Mouse (Mus musculus): Measurements from ENCODE around the gene Shc3. TPM values are rescaled to one million over a fixed set of nuclear protein-coding genes. Genes with fewer than 3 reads are reported as not detected.

The Shc3 gene
- total and polyA plus RNA-seq, 3 experiments: 0.15 to 0.40 TPM; not detected in 1

DNA sequence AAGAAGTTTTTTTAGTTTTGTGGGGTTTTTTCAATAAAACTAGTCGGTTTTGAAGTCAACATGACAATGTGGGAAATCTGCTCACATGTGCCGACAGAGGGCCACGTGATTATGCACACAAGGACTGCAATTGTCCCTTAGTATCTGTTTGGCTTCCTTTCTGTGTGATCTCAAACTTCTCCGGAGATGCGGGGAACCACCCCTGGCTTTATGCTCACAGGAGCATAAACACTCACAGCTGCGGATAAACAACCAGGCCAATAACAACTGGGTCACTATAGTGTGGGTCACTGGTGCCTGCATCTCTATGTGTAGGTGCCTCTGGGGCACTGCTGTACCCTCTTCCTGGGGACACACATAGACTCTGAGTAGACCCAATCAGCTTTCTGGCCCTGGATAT, 4.5 kb downstream of the Shc3 start:
- DNase-seq (ENCODE audit: extremely low read depth): no peak
- dilution Hi-C loops (cut with MboI; ENCODE audit: extremely low pct_ligation_motif_present, extremely low pct_unique_long_range_greater_than_20kb, low sequenced_read_pairs): no loop called here
- Histone ChIP-seq H3K9ac (ENCODE audit: insufficient read depth, low read depth) (no peak overlapping the region), H3K27ac (ENCODE audit: insufficient read depth, low read depth) (no peak overlapping the region), H3K36me3 (replicated peaks in 1 of 2; ENCODE audit: control insufficient read depth in 1 of 2, insufficient read depth in 1 of 2, low read length in 1 of 2) (no peaks in the 10 kb centered on the region), H3K4me2 (ENCODE audit: insufficient read depth, low read depth, poor library complexity, severe bottlenecking) (no peak overlapping the region), H3K9me3 (replicated peaks; ENCODE audit: low read length) (no peaks in the 10 kb centered on the region), H3K79me2 (replicated peaks; ENCODE audit: control insufficient read depth, extremely low read depth, insufficient read depth, poor library complexity, severe bottlenecking) (no peaks in the 10 kb centered on the region), H3K4me3 (replicated peaks in 1 of 3; ENCODE audit: low read depth in 2 of 3, low read length in 2 of 3, poor library complexity in 1 of 3) (no peak overlapping the region), H3K27me3 (replicated peaks) (no peaks in the 10 kb centered on the region), H3K4me1 (ENCODE audit: control insufficient read depth in 1 of 2, insufficient read depth in 2 of 2) (no peaks in the 10 kb centered on the region)
- TF ChIP-seq ELF1 (IDR thresholded peaks at IDR 0.05; ENCODE audit: low read depth, low read length) (no peak), IRF4 (IDR thresholded peaks at IDR 0.05; ENCODE audit: low read depth, low read length) (no peak), ZC3H11A (IDR thresholded peaks at IDR 0.05; ENCODE audit: low read depth, low read length) (no peak), JUN (IDR thresholded peaks at IDR 0.05; ENCODE audit: insufficient read depth, low read depth, low read length) (no peak), E2F4 (IDR thresholded peaks at IDR 0.05; ENCODE audit: insufficient replicate concordance, low read depth, low read length) (no peak), GABPA (IDR thresholded peaks at IDR 0.05; ENCODE audit: insufficient replicate concordance, low read depth, low read length) (no peak), POLR2AphosphoS2 (IDR thresholded peaks at IDR 0.05; ENCODE audit: low read depth, low read length) (no peak), NRF1 (IDR thresholded peaks at IDR 0.05; ENCODE audit: low read depth, low read length) (no peak), MYC (IDR thresholded peaks at IDR 0.05; ENCODE audit: low read depth, low read length) (no peak), CHD1 (IDR thresholded peaks at IDR 0.05; ENCODE audit: low read depth, low read length) (no peak), RCOR1 (conservative IDR thresholded peaks at IDR 0.05; ENCODE audit: low read depth, low read length) (no peak), PAX5 (IDR thresholded peaks at IDR 0.05; ENCODE audit: low read length) (no peak), MAFK (IDR thresholded peaks at IDR 0.05; ENCODE audit: insufficient replicate concordance, low read length) (no peak), BHLHE40 (IDR thresholded peaks at IDR 0.05; ENCODE audit: low read depth, low read length) (no peak), JUND (conservative IDR thresholded peaks at IDR 0.05; ENCODE audit: low read depth, low read length) (no peak), CHD2 (IDR thresholded peaks at IDR 0.05; ENCODE audit: low read length) (no peak), CTCF (conservative IDR thresholded peaks at IDR 0.05 in 1 of 2, IDR thresholded peaks at IDR 0.05 in 1 of 2; ENCODE audit: low read depth in 2 of 2, low read length in 2 of 2) (no peak)
- in situ Hi-C loops (cut with MboI; ENCODE audit: low pct_ligation_motif_present, low pct_unique_long_range_greater_than_20kb, low sequenced_read_pairs): no loop called here

DNA sequence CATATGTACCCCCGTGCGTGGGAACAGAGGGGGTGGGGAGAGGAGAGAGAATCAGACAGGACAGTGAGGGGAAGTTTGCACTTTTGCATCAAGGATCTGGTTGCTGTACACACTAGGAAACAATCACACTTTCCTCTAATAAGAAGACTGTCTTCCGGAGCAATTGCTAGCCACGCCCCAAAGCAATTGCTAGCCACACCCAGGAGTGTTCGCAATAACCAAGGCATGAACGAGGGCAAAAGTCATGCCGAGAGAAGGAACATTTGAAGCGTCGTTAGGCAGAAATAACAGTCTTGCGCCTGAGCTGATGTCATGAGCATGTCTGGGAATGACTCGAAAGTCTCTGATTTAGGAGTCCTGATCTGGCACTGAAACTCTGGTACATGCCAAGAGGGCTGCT, 15.9 kb downstream of the Shc3 start:
- TF ChIP-seq MXI1 (IDR thresholded peaks at IDR 0.05; ENCODE audit: low read depth, low read length) (no peak), BHLHE40 (IDR thresholded peaks at IDR 0.05; ENCODE audit: low read depth, low read length) (no peak), E2F4 (IDR thresholded peaks at IDR 0.05; ENCODE audit: insufficient replicate concordance, low read depth, low read length) (no peak), TBP (conservative IDR thresholded peaks at IDR 0.05; ENCODE audit: low read depth, low read length) (no peak), EP300 (IDR thresholded peaks at IDR 0.05; ENCODE audit: low read length) (no peak), PAX5 (IDR thresholded peaks at IDR 0.05; ENCODE audit: low read length) (no peak), ZNF384 (IDR thresholded peaks at IDR 0.05; ENCODE audit: low read depth, low read length) (no peak), MEF2A (IDR thresholded peaks at IDR 0.05; ENCODE audit: borderline replicate concordance, low read depth, low read length) (no peak), KAT2A (IDR thresholded peaks at IDR 0.05; ENCODE audit: insufficient replicate concordance, low read length) (no peak), HCFC1 (IDR thresholded peaks at IDR 0.05; ENCODE audit: low read depth, low read length) (no peak), CTCF (conservative IDR thresholded peaks at IDR 0.05 in 1 of 2, IDR thresholded peaks at IDR 0.05 in 1 of 2; ENCODE audit: low read depth in 2 of 2, low read length in 2 of 2) (no peak), JUND (conservative IDR thresholded peaks at IDR 0.05; ENCODE audit: low read depth, low read length) (no peak), GABPA (IDR thresholded peaks at IDR 0.05; ENCODE audit: insufficient replicate concordance, low read depth, low read length) (no peak), SIN3A (IDR thresholded peaks at IDR 0.05; ENCODE audit: low read length) (no peak), MYC (IDR thresholded peaks at IDR 0.05; ENCODE audit: low read depth, low read length) (no peak), ELF1 (IDR thresholded peaks at IDR 0.05; ENCODE audit: low read depth, low read length) (no peak), NRF1 (IDR thresholded peaks at IDR 0.05; ENCODE audit: low read depth, low read length) (no peak), IRF4 (IDR thresholded peaks at IDR 0.05; ENCODE audit: low read depth, low read length) (no peak)
- no peak overlapping the region for H3K27ac ChIP-seq (ENCODE audit: insufficient read depth, low read depth)
- dilution Hi-C loops (cut with MboI; ENCODE audit: extremely low pct_ligation_motif_present, extremely low pct_unique_long_range_greater_than_20kb, low sequenced_read_pairs): no loop called here
- in situ Hi-C loops (cut with MboI; ENCODE audit: low pct_ligation_motif_present, low pct_unique_long_range_greater_than_20kb, low sequenced_read_pairs): no loop called here
- no peaks in the 10 kb centered on the region for H3K36me3 ChIP-seq (replicated peaks in 1 of 2; ENCODE audit: control insufficient read depth in 1 of 2, insufficient read depth in 1 of 2, low read length in 1 of 2)
- H3K4me1 ChIP-seq (ENCODE audit: control insufficient read depth in 1 of 2, insufficient read depth in 2 of 2): peaks cover 5 to 13% of the 10 kb centered on the region in 2 experiments
- no peak overlapping the region for H3K4me3 ChIP-seq (replicated peaks in 1 of 3; ENCODE audit: low read depth in 2 of 3, low read length in 2 of 3, poor library complexity in 1 of 3)
- no peaks in the 10 kb centered on the region for H3K79me2 ChIP-seq (replicated peaks; ENCODE audit: control insufficient read depth, extremely low read depth, insufficient read depth, poor library complexity, severe bottlenecking)
- no peaks in the 10 kb centered on the region for H3K9me3 ChIP-seq (replicated peaks; ENCODE audit: low read length)
- H3K27me3 ChIP-seq (replicated peaks): no peaks in the 10 kb centered on the region
- no peak overlapping the region for H3K4me2 ChIP-seq (ENCODE audit: insufficient read depth, low read depth, poor library complexity, severe bottlenecking)
- no peak overlapping the region for H3K9ac ChIP-seq (ENCODE audit: insufficient read depth, low read depth)
- DNase-seq (ENCODE audit: extremely low read depth): no peak

Measured in CH12.LX (cell line).